Mouse (Mus musculus): Measurements from ENCODE around the gene Rubcnl. TPM values are rescaled to one million over a fixed set of nuclear protein-coding genes. Genes with fewer than 3 reads are reported as not detected.

The Rubcnl gene
- polyA plus RNA-seq, 1 experiment from 2014 or later = 0.29 TPM

- Histone ChIP-seq H3K4me2 (ENCODE audit: low read depth, low read length) (no peak overlapping the region), H3K27me3 (ENCODE audit: control insufficient read depth, insufficient read depth, low read depth, low read length) (no peaks in the 10 kb centered on the region), H3K9ac (ENCODE audit: low read length) (no peak overlapping the region), H3K27ac (ENCODE audit: low read length) (no peak overlapping the region), H3K4me1 (replicated peaks; ENCODE audit: control insufficient read depth, insufficient read depth, low read length) (no peaks in the 10 kb centered on the region), H3K36me3 (ENCODE audit: control insufficient read depth, insufficient read depth, low read length) (no peaks in the 10 kb centered on the region), H3K4me3 (ENCODE audit: low read length) (no peak overlapping the region), H3K9me3 (ENCODE audit: control insufficient read depth, low read length) (no peaks in the 10 kb centered on the region)
- WGBS = 63% methylated on average over 8 of the region's 8 CpGs
- no peak for ATAC-seq (ENCODE audit: low read depth)
Observed at GRCm38 (mm10) chr14:75024793-75025710, 9.2 kb downstream of the Rubcnl start.

DNA sequence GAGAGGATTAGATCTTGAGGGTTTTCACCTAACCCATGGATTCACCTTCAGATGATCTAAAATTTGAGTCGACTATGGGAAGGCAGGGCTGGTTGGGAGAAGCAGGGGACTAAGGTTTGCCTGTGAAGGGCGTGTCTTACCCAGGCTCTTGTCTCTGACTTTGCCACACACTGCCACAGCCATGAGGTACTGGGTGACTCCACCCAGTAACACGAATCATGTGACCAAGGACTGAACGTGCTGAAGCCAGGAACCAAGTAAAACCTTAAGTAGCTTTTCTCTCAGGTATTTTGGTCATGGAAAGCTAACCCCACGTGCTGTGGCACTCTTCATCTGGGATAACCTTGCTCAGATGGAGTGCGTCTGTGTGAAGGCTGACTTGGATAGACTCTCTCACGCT lies 14.9 kb downstream of the Rubcnl start:
- ATAC-seq (ENCODE audit: low read depth) = no peak
- WGBS = 65% methylated on average over 7 of the region's 7 CpGs
- H3K27me3 ChIP-seq (ENCODE audit: control insufficient read depth, insufficient read depth, low read depth, low read length) = no peaks in the 10 kb centered on the region
- H3K9ac ChIP-seq (ENCODE audit: low read length) = no peak overlapping the region
- no peak overlapping the region for H3K27ac ChIP-seq (ENCODE audit: low read length)
- no peaks in the 10 kb centered on the region for H3K4me1 ChIP-seq (replicated peaks; ENCODE audit: control insufficient read depth, insufficient read depth, low read length)
- H3K4me2 ChIP-seq (ENCODE audit: low read depth, low read length) = no peak overlapping the region
- no peaks in the 10 kb centered on the region for H3K36me3 ChIP-seq (ENCODE audit: control insufficient read depth, insufficient read depth, low read length)
- no peaks in the 10 kb centered on the region for H3K9me3 ChIP-seq (ENCODE audit: control insufficient read depth, low read length)
- no peak overlapping the region for H3K4me3 ChIP-seq (ENCODE audit: low read length)

DNA sequence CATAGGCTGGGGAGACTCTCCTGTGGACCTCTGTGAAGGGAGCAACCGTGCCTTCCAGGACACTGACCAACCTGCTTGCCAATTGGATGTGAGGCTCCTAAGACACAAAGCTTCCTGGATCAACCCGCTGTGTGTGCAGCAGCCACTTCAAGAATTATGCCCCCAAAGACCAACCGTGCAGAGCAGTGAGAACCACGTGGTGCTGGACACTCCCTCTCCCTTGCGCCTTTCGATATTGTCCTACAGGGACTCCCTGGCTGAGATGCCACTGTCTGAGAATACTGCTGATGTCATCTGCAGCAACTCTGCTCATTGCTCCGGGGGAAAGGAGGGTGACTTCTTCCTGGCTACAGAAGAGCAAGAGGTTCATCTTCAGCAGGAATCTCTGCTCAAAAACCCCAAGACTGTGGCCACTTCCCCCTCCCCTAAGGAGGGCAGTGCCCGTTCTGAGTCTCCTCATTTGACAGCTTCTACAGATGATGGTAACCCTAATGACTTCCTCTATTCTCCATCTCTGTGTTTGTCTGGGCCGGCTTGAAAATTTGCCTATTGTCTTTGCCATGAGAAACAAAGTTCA lies 16.3 kb downstream of the Rubcnl start:
- 72% methylated on average over 9 of the region's 9 CpGs for WGBS
- H3K9me3 ChIP-seq (ENCODE audit: control insufficient read depth, low read length) = no peaks in the 10 kb centered on the region

GRCm38 (mm10) chr14:75032742-75033141 lies 16.9 kb downstream of the Rubcnl start:
- Histone ChIP-seq H3K27ac (ENCODE audit: low read length) (no peak overlapping the region), H3K4me3 (ENCODE audit: low read length) (no peak overlapping the region), H3K36me3 (ENCODE audit: control insufficient read depth, insufficient read depth, low read length) (no peaks in the 10 kb centered on the region), H3K4me2 (ENCODE audit: low read depth, low read length) (no peak overlapping the region), H3K9me3 (ENCODE audit: control insufficient read depth, low read length) (no peaks in the 10 kb centered on the region), H3K9ac (ENCODE audit: low read length) (no peak overlapping the region), H3K4me1 (replicated peaks; ENCODE audit: control insufficient read depth, insufficient read depth, low read length) (no peaks in the 10 kb centered on the region), H3K27me3 (ENCODE audit: control insufficient read depth, insufficient read depth, low read depth, low read length) (no peaks in the 10 kb centered on the region)
- no peak for ATAC-seq (ENCODE audit: low read depth)
- 74% methylated on average over 4 of the region's 4 CpGs for WGBS

More for the DNA sequence above, 16.3 kb downstream of the Rubcnl start:
- Histone ChIP-seq H3K9ac (ENCODE audit: low read length) (no peak overlapping the region), H3K27ac (ENCODE audit: low read length) (no peak overlapping the region), H3K4me2 (ENCODE audit: low read depth, low read length) (no peak overlapping the region), H3K4me1 (replicated peaks; ENCODE audit: control insufficient read depth, insufficient read depth, low read length) (no peaks in the 10 kb centered on the region), H3K27me3 (ENCODE audit: control insufficient read depth, insufficient read depth, low read depth, low read length) (no peaks in the 10 kb centered on the region), H3K36me3 (ENCODE audit: control insufficient read depth, insufficient read depth, low read length) (no peaks in the 10 kb centered on the region), H3K4me3 (ENCODE audit: low read length) (no peak overlapping the region)
- no peak for ATAC-seq (ENCODE audit: low read depth)

GRCm38 (mm10) chr14:75034240-75034639 lies 18.4 kb downstream of the Rubcnl start:
- Histone ChIP-seq H3K9me3 (ENCODE audit: control insufficient read depth, low read length) (no peaks in the 10 kb centered on the region), H3K27me3 (ENCODE audit: control insufficient read depth, insufficient read depth, low read depth, low read length) (no peaks in the 10 kb centered on the region), H3K4me1 (replicated peaks; ENCODE audit: control insufficient read depth, insufficient read depth, low read length) (no peaks in the 10 kb centered on the region), H3K4me3 (ENCODE audit: low read length) (no peak overlapping the region), H3K9ac (ENCODE audit: low read length) (no peak overlapping the region), H3K36me3 (ENCODE audit: control insufficient read depth, insufficient read depth, low read length) (no peaks in the 10 kb centered on the region), H3K27ac (ENCODE audit: low read length) (no peak overlapping the region), H3K4me2 (ENCODE audit: low read depth, low read length) (no peak overlapping the region)
- ATAC-seq (ENCODE audit: low read depth) = peak; percentile 31; the same call in 1 of the 2 replicates
- 53% methylated on average over 3 of the region's 3 CpGs for WGBS

GRCm38 (mm10) chr14:75035431-75035830 lies 19.6 kb downstream of the Rubcnl start:
- 60% methylated on average over 11 of the region's 11 CpGs for WGBS
- Histone ChIP-seq H3K4me2 (ENCODE audit: low read depth, low read length) (no peak overlapping the region), H3K36me3 (ENCODE audit: control insufficient read depth, insufficient read depth, low read length) (no peaks in the 10 kb centered on the region), H3K27ac (ENCODE audit: low read length) (no peak overlapping the region), H3K9me3 (ENCODE audit: control insufficient read depth, low read length) (no peaks in the 10 kb centered on the region), H3K4me3 (ENCODE audit: low read length) (no peak overlapping the region), H3K4me1 (replicated peaks; ENCODE audit: control insufficient read depth, insufficient read depth, low read length) (no peaks in the 10 kb centered on the region), H3K27me3 (ENCODE audit: control insufficient read depth, insufficient read depth, low read depth, low read length) (no peaks in the 10 kb centered on the region), H3K9ac (ENCODE audit: low read length) (no peak overlapping the region)
- no peak for ATAC-seq (ENCODE audit: low read depth)

GRCm38 (mm10) chr14:75045184-75045583 lies 29.4 kb downstream of the Rubcnl start:
- no peak overlapping the region for H3K4me3 ChIP-seq (ENCODE audit: low read length)
- no peaks in the 10 kb centered on the region for H3K36me3 ChIP-seq (ENCODE audit: control insufficient read depth, insufficient read depth, low read length)
- H3K27me3 ChIP-seq (ENCODE audit: control insufficient read depth, insufficient read depth, low read depth, low read length) = no peaks in the 10 kb centered on the region
- ATAC-seq (ENCODE audit: low read depth) = no peak
- H3K9ac ChIP-seq (ENCODE audit: low read length) = no peak overlapping the region
- H3K4me1 ChIP-seq (replicated peaks; ENCODE audit: control insufficient read depth, insufficient read depth, low read length) = no peaks in the 10 kb centered on the region
- H3K27ac ChIP-seq (ENCODE audit: low read length) = no peak overlapping the region
- no peaks in the 10 kb centered on the region for H3K9me3 ChIP-seq (ENCODE audit: control insufficient read depth, low read length)
- 49% methylated on average over 7 of the region's 7 CpGs for WGBS
- H3K4me2 ChIP-seq (ENCODE audit: low read depth, low read length) = no peak overlapping the region

GRCm38 (mm10) chr14:75052451-75052850 lies 36.6 kb downstream of the Rubcnl start:
- Histone ChIP-seq H3K4me1 (replicated peaks; ENCODE audit: control insufficient read depth, insufficient read depth, low read length) (peaks cover 2% of the 10 kb centered on the region; the same call in 1 of the 2 replicates), H3K36me3 (ENCODE audit: control insufficient read depth, insufficient read depth, low read length) (no peaks in the 10 kb centered on the region), H3K4me3 (ENCODE audit: low read length) (no peak overlapping the region), H3K9me3 (ENCODE audit: control insufficient read depth, low read length) (no peaks in the 10 kb centered on the region), H3K27ac (ENCODE audit: low read length) (no peak overlapping the region), H3K27me3 (ENCODE audit: control insufficient read depth, insufficient read depth, low read depth, low read length) (no peaks in the 10 kb centered on the region), H3K4me2 (ENCODE audit: low read depth, low read length) (no peak overlapping the region), H3K9ac (ENCODE audit: low read length) (no peak overlapping the region)
- 53% methylated on average over 8 of the region's 8 CpGs for WGBS
- ATAC-seq (ENCODE audit: low read depth) = no peak

- peak overlapping the region; percentile 15 for H3K4me2 ChIP-seq (ENCODE audit: low read depth, low read length)
- H3K36me3 ChIP-seq (ENCODE audit: control insufficient read depth, insufficient read depth, low read length) = no peaks in the 10 kb centered on the region
- peak; percentile 66; the same call in 1 of the 2 replicates for ATAC-seq (ENCODE audit: low read depth)
- H3K9me3 ChIP-seq (ENCODE audit: control insufficient read depth, low read length) = no peaks in the 10 kb centered on the region
- no peaks in the 10 kb centered on the region for H3K27me3 ChIP-seq (ENCODE audit: control insufficient read depth, insufficient read depth, low read depth, low read length)
- H3K9ac ChIP-seq (ENCODE audit: low read length) = no peak overlapping the region
- H3K27ac ChIP-seq (ENCODE audit: low read length) = no peak overlapping the region
- 42% methylated on average over 14 of the region's 14 CpGs for WGBS
- H3K4me1 ChIP-seq (replicated peaks; ENCODE audit: control insufficient read depth, insufficient read depth, low read length) = peaks cover 2% of the 10 kb centered on the region; the same call in 1 of the 2 replicates
- no peak overlapping the region for H3K4me3 ChIP-seq (ENCODE audit: low read length)
Observed at GRCm38 (mm10) chr14:75054455-75055343, 38.9 kb downstream of the Rubcnl start.

Data from lung, embryonic 16.5 days (tissue).